ENCODE assay signal across 11 mouse cellular contexts in genomic region chr8:3247129-3247528, GRCm38 (mm10). TPM values are rescaled to one million over a fixed set of nuclear protein-coding genes. Genes with fewer than 3 reads are reported as not detected.
DNase-seq lines count a peak whose midpoint lies in the region; ATAC-seq and TF ChIP-seq lines count a peak whose summit lies in the region.
"Had no signal": no experiment of that assay in that cellular context is flagged by ENCODE, and none has a peak within 500 bp of the region (broad histone marks: within the 10 kb centered on the region; RNA-seq: fewer than 3 reads in every experiment).

No protein-coding gene starts in this region.

- DNase-seq in gastrocnemius, adult 2 months, result peak; percentile 61
- no peak for DNase-seq in gastrocnemius, postnatal 14 days
- no peak for DNase-seq in thymus, adult 2 months
- DNase-seq in thymus, adult 18-20 months, result no peak
- DNase-seq in stomach, postnatal 0 days (ENCODE audit: low spot score), result no peak
- DNase-seq in kidney, postnatal 25 days, result no peak
- DNase-seq in kidney, postnatal 4 days, result no peak

- no peak for TF ChIP-seq POLR2A in thymus, adult 2 months (IDR thresholded peaks at IDR 0.05; ENCODE audit: control insufficient read depth, extremely low read depth, insufficient read depth, low read length, poor library complexity)

- peak overlapping the region; percentile 16; the same call in 1 of the 2 replicates for H3K4me3 ChIP-seq in gastrocnemius, adult 2 months
- no peak overlapping the region for H3K4me3 ChIP-seq in thymus, adult 2 months (ENCODE audit: control insufficient read depth, insufficient read depth, low read length)
- H3K4me3 ChIP-seq in heart, embryonic 16.5 days (ENCODE audit: low read length), result no peak overlapping the region
- no peak overlapping the region for H3K4me3 ChIP-seq in stomach, postnatal 0 days (ENCODE audit: low read depth, low read length)
- H3K4me3 ChIP-seq: forebrain, embryonic 10.5 days; limb, embryonic 12.5 days had no signal

- H3K27ac ChIP-seq in gastrocnemius, adult 2 months, result peak overlapping the region; percentile 80
- 0 out of 2 replicates have a peak overlapping the region, but pooled peaks have one; percentile 44 for H3K27ac ChIP-seq in thymus, adult 2 months (ENCODE audit: control insufficient read depth, insufficient read depth, low read length)
- H3K27ac ChIP-seq in heart, embryonic 16.5 days (ENCODE audit: low read length), result peak overlapping the region; percentile 34
- no peak overlapping the region for H3K27ac ChIP-seq in stomach, postnatal 0 days (replicated peaks)
- H3K27ac ChIP-seq: forebrain, embryonic 10.5 days; hindbrain, postnatal 0 days; limb, embryonic 12.5 days had no signal

- WGBS in thymus, adult 2 months, result 0% methylated on average over 1 of the region's 1 CpGs
- WGBS in heart, embryonic 16.5 days, result 46% methylated on average over 1 of the region's 1 CpGs
- 80% methylated on average over 1 of the region's 1 CpGs for WGBS in stomach, postnatal 0 days

- H3K4me1 ChIP-seq in thymus, adult 2 months (replicated peaks; ENCODE audit: control insufficient read depth, insufficient read depth, low read length), result peaks cover 10% of the 10 kb centered on the region
- peaks cover 9% of the 10 kb centered on the region for H3K4me1 ChIP-seq in heart, embryonic 16.5 days (ENCODE audit: control insufficient read depth, insufficient read depth, low read length)
- H3K4me1 ChIP-seq in stomach, postnatal 0 days (replicated peaks; ENCODE audit: control insufficient read depth, insufficient read depth), result no peaks in the 10 kb centered on the region
- H3K4me1 ChIP-seq: forebrain, embryonic 10.5 days; limb, embryonic 12.5 days had no signal

- no peaks in the 10 kb centered on the region for H3K27me3 ChIP-seq in thymus, adult 2 months (ENCODE audit: control insufficient read depth, insufficient read depth, low read length)
- H3K27me3 ChIP-seq in heart, embryonic 16.5 days (ENCODE audit: control insufficient read depth, insufficient read depth, low read length), result no peaks in the 10 kb centered on the region
- H3K27me3 ChIP-seq in stomach, postnatal 0 days (ENCODE audit: control insufficient read depth, insufficient read depth, low read length), result no peaks in the 10 kb centered on the region
- H3K27me3 ChIP-seq: limb, embryonic 12.5 days had no signal

- no peak overlapping the region for H3K9ac ChIP-seq in heart, embryonic 16.5 days (ENCODE audit: low read length)
- no peak overlapping the region for H3K9ac ChIP-seq in stomach, postnatal 0 days (ENCODE audit: low read length)
- H3K9ac ChIP-seq: limb, embryonic 12.5 days had no signal

- ATAC-seq in heart, embryonic 16.5 days (replicated peaks; ENCODE audit: extremely low read depth, insufficient read depth, low FRiP score), result peak; percentile 62
- 0 out of 2 replicates have a peak, but pooled peaks have one; percentile 32 for ATAC-seq in stomach, postnatal 0 days (ENCODE audit: low FRiP score, low TSS enrichment)
- ATAC-seq: hindbrain, postnatal 0 days had no signal

- TF ChIP-seq CTCF in gastrocnemius, adult 2 months (IDR thresholded peaks at IDR 0.05), result no peak
- TF ChIP-seq CTCF in thymus, adult 2 months (IDR thresholded peaks at IDR 0.05; ENCODE audit: borderline replicate concordance, control insufficient read depth, extremely low read depth, insufficient read depth, low read length, poor library complexity), result no peak
- no peak for TF ChIP-seq CTCF in stomach, postnatal 0 days (IDR thresholded peaks at IDR 0.05; ENCODE audit: low read depth)

- no peaks in the 10 kb centered on the region; the same call in 1 of the 2 replicates for H3K9me3 ChIP-seq in heart, embryonic 16.5 days (replicated peaks; ENCODE audit: control insufficient read depth, low read length)
- no peaks in the 10 kb centered on the region for H3K9me3 ChIP-seq in stomach, postnatal 0 days (ENCODE audit: control insufficient read depth, low read length)
- H3K9me3 ChIP-seq: limb, embryonic 12.5 days had no signal

- no peaks in the 10 kb centered on the region for H3K36me3 ChIP-seq in thymus, adult 2 months (ENCODE audit: control insufficient read depth, insufficient read depth, low read length)
- H3K36me3 ChIP-seq in heart, embryonic 16.5 days (ENCODE audit: control insufficient read depth, insufficient read depth), result peaks cover 22% of the 10 kb centered on the region; the same call in 1 of the 2 replicates
- H3K36me3 ChIP-seq in stomach, postnatal 0 days (ENCODE audit: control insufficient read depth, insufficient read depth, low read length), result no peaks in the 10 kb centered on the region; the same call in 1 of the 2 replicates

- H3K4me2 ChIP-seq in heart, embryonic 16.5 days (ENCODE audit: low read depth, low read length), result no peak overlapping the region
- H3K4me2 ChIP-seq in stomach, postnatal 0 days (replicated peaks; ENCODE audit: low read depth), result no peak overlapping the region
- H3K4me2 ChIP-seq: limb, embryonic 12.5 days had no signal

- no peak for TF ChIP-seq EP300 in stomach, postnatal 0 days (optimal IDR thresholded peaks at IDR 0.05)

- intact Hi-C loops in gastrocnemius, adult 2 months (cut with DNase I), result no loop called here
- intact Hi-C loops in gastrocnemius, postnatal 14 days (cut with DNase I; ENCODE audit: low total_unique reads), result no loop called here

RNA-seq across cellular contexts. Expression of gene Insr, which starts 32.3 kb away (rescaled TPM):
- total RNA-seq in gastrocnemius, adult 2 months (2021), result 10 to 100 TPM; 54.4 to 63.5 TPM
- total RNA-seq in gastrocnemius, postnatal 14 days (2021), result 10 to 100 TPM; 40.4 to 41.4 TPM
- polyA plus RNA-seq in thymus, adult 2 months (2012; rRNA removed), result 22.0 and 26.3 TPM in 2 replicates
- polyA plus RNA-seq in heart, embryonic 16.5 days (2015; fragmentation: Nextera tagmentation; extraction: Ambion mirVana), result 60.0 and 65.5 TPM in 2 replicates
- polyA plus RNA-seq in stomach, postnatal 0 days (2015; fragmentation: Nextera tagmentation; extraction: Ambion mirVana), result 20.9 and 24.2 TPM in 2 replicates
